Mouse (Mus musculus) neural tube, embryonic 10.5 days (tissue): ENCODE results near the gene Polh.

Experiments
- DNase-seq: peaks from one replicate; pipeline ENCODE4 v3.0.0-alpha.2; 2017; ENCODE audit warnings: low spot score; ENCODE audit errors: extremely low spot score

The Polh gene

DNA sequence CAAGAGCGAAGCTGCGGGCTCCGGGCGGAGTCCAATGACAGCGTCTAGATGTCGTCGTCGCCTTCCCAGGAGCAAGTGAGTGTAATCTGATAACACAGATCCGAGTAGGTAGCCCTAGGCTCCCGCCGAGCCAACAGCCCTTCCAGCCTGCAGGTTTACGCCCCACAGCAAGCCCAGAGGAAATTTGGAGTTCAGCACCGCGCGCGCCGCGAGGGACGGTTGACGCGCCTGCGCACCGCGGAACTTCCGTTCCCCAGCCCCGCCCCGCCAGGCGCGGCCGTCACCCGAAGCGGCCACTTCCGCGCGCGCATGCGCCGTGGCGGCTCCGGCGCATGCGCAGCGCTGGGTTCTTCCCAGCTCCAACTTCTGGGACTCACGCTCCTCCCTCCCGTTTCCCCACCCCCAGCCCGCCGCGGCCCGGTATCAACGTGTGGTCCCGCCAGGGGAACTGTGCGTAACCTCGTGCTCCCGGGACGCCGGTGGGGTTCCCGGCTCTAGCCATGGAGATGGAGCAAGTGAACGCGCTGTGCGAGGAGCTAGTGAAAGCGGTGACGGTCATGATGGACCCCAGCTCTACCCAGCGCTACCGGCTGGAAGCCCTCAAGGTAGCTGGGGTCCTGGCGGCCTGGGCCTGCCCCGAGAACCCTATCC, at the start of gene Polh, which contains the start of gene Xpo5:
Gene Polh (minus strand): TSS at position 225 of the 651 bp plus-strand sequence.
Gene Xpo5 (plus strand): TSS at position 362 of the 651 bp plus-strand sequence.
- peak; percentile 95 for DNase-seq

- DNase-seq: no peak
These were observed 48.7 kb upstream of the Polh start for GRCm38 (mm10) chr17:46251174-46251573.

- no peak for DNase-seq
These were observed 45.7 kb upstream of the Polh start for GRCm38 (mm10) chr17:46248189-46248522.

DNA sequence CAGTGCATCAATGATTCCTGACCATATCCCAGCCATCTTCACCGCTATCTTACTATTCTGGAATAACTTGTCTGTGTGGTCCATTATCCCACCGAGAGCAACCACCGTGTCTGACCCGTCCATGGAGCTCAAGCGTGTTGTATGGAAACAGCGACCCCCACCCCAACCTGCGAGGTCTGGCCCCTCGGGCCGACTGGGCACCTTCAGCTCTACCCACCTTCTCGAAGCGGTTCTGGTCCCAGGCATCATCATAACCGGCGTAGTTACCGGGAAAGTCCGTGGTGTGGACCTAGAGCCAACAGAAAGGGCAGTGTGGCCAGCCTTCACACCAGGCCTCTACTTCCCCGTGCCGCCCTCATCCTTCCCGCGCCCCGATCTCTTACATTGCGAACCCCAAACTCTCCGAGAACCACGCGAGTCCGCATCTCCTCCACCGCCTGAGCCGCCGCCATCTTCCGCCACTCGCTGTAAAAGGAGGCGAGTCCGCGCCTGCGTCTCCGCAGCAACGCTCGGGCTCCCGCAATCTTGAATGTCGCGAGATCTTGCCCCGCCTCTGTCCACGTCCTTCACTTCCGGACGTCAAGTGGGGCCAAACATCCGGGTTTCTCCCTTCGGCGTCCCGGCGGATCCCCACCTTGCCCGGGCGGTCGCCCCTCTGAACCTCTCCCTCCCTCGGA, 45.2 kb upstream of the Polh start, which contains the start of the genes Polr1c and Yipf3:
Gene Polr1c (minus strand): TSS at position 543 of the 677 bp plus-strand sequence.
Gene Yipf3 (plus strand): TSS at position 569 of the 677 bp plus-strand sequence.
- peak; percentile 95 for DNase-seq

DNA sequence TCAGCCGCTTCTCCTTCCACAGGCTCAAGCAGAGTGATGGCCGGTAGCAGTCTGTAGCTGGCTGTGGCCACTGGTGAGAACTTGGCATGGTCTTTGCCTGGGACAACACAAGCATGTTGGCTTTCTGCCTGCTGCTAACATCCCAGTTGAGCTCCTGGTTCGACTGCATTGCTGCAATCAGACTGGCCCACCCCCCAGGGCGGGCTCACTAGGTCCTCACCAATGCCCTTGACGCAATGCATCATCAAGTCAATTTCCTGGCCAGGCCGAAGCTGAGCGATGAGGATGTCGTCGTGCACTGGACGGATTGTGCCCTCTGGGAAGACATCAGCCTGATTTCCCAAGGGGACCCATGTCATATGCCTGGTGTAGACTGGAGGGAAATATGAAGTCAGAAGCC, 42.1 kb upstream of the Polh start:
- DNase-seq: no peak

GRCm38 (mm10) chr17:46243624-46244023, 41.2 kb upstream of the Polh start:
- no peak for DNase-seq

GRCm38 (mm10) chr17:46242993-46243392, 40.5 kb upstream of the Polh start:
- DNase-seq: no peak

- DNase-seq: no peak
These were observed 39.8 kb upstream of the Polh start for GRCm38 (mm10) chr17:46242274-46242673.

- DNase-seq: no peak
These were observed 39.0 kb upstream of the Polh start for GRCm38 (mm10) chr17:46241471-46241870.

DNA sequence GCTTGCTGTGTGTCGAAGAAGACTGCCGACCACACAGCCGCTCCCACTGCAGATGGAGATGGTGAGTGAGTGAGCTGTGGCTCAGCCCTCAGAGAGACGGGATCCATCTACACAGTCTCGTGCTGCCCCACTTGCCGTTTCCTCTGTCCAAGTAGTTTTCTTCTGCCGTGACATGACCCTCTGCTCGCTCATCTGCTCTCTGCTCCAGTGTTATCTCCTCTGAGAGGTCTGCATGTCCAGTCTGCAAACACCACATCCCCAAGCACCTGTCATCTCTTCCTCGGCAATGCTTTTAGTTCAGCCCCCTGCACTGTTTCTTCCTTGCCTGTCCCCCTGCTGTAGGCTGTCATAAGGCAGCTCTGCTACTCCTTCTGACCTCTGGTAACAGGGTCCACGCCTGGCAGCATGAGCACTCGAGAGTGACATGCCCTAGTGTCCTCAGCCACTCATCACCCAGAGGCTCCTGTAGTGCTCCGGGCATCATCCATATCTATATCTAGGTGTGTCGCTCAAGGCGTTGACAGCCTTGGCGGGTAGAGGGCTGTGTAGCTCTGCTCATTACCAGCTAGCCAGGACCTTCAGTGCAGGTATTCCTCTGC, 37.2 kb upstream of the Polh start:
- DNase-seq: no peak

DNA sequence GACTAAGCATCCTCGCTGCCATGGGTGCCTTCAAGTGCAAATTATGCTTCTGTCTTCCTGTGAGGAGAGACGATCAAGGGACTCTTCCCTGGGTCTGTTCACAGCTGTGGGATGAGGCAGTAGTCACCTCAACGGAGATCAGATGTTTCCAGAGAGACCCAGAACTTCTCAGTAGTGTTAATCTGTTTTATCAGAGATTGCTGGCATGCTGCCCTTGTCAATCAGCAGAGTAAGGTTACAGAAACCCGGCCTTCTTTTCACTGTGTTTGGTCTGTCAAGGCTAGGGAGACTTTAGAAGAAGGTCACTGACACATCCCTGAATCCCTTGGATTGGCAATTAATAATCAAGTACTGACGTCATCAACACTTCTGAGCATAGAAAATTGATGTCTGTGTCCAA, 35.0 kb upstream of the Polh start:
- DNase-seq: no peak

GRCm38 (mm10) chr17:46237079-46237478, 34.6 kb upstream of the Polh start:
- no peak for DNase-seq

- no peak for DNase-seq
These were observed 33.6 kb upstream of the Polh start for GRCm38 (mm10) chr17:46236067-46236466.

GRCm38 (mm10) chr17:46227576-46227975, 25.1 kb upstream of the Polh start:
- no peak for DNase-seq

GRCm38 (mm10) chr17:46221601-46222000, 19.2 kb upstream of the Polh start:
- no peak for DNase-seq

DNA sequence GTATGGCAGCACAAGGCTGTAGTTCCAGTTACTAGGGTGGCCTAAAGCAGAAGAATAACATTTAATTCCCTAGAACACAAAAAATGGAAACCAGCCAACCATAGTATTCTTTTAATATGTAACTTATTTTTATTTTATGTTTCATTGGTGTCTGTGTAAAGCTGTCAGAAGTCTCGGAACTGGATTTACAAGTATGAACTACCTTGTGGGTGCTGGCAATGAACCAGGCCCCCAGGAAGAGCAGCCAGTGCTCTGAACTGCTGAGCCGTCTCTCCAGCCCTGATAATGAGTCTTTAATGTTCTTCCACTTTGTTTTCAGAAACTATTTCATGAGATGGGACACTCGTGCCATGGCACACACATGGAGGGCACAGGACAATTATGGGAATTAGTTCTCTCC, 8.1 kb upstream of the Polh start:
- no peak for DNase-seq

DNA sequence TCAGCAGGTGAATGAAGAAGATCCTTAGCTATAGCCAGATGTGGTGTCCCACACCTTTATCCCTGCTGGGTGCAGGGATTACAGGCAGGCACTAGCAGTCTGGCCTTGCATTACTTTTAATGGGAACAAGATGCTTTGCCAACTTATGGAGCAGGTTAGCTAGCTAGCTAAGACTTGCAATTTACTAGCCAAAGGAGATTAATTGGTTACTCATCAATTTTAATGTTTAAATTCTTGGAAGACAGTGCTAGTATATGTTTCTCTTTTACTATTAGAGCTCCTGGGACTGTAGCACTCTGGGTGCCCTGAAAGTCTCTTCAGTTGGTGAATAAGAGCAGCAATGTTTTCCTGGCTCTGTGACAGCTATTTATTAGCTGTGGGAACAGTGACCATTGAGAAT, 4.2 kb upstream of the Polh start:
- no peak for DNase-seq

GRCm38 (mm10) chr17:46203078-46203477, 633 bp upstream of the Polh start:
- DNase-seq: no peak

GRCm38 (mm10) chr17:46201151-46201550, 1.3 kb downstream of the Polh start:
- no peak for DNase-seq

GRCm38 (mm10) chr17:46188829-46189228, 13.6 kb downstream of the Polh start:
- DNase-seq: no peak

DNA sequence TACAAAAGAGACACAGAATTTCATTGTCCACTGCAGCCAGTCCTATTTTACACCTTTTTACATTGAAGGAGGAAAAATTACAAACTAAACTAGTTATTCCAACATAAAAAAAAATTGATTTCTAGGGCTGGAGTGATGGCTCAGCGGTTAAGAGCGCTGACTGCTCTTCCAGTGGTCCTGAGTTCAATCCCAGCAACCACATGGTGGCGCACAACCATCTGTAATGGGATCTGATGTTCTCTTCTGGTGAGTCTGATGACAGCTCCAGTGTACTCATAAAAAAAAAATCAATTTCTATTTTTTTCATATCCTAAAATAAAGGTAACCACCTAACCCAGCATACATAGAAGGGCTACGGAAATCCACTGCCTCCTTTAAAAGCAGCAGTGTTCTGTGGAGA, 20.2 kb downstream of the Polh start:
- no peak for DNase-seq

GRCm38 (mm10) chr17:46170538-46170937, 31.9 kb downstream of the Polh start:
- no peak for DNase-seq

GRCm38 (mm10) chr17:46168768-46169167, 33.7 kb downstream of the Polh start:
- DNase-seq: no peak
